Mouse (Mus musculus) skeletal muscle tissue, adult 2 months (tissue): ENCODE data around the gene Cdc34b.

Experiments used
- DNase-seq: peaks from one replicate; pipeline ENCODE4 v3.0.0-alpha.2; 2012; ENCODE audit warnings: low read depth, low spot score

Cdc34b gene

GRCm38 (mm10) chr11:94732773-94733172 lies 8.8 kb upstream of the Cdc34b start:
- DNase-seq: no peak

GRCm38 (mm10) chr11:94735746-94736145 lies 5.8 kb upstream of the Cdc34b start:
- DNase-seq: no peak

- DNase-seq: no peak
Observed at GRCm38 (mm10) chr11:94752946-94753713, 11.5 kb downstream of the Cdc34b start.

- DNase-seq: no peak
Observed at GRCm38 (mm10) chr11:94759916-94760315, 18.3 kb downstream of the Cdc34b start.

GRCm38 (mm10) chr11:94760364-94760763 lies 18.8 kb downstream of the Cdc34b start:
- DNase-seq: no peak

GRCm38 (mm10) chr11:94760799-94761198 lies 19.2 kb downstream of the Cdc34b start:
- DNase-seq: no peak

GRCm38 (mm10) chr11:94762281-94762680 lies 20.7 kb downstream of the Cdc34b start:
- no peak for DNase-seq

GRCm38 (mm10) chr11:94762775-94763174 lies 21.2 kb downstream of the Cdc34b start:
- DNase-seq: no peak

GRCm38 (mm10) chr11:94767241-94767640 lies 25.7 kb downstream of the Cdc34b start:
- no peak for DNase-seq

GRCm38 (mm10) chr11:94772363-94773055 lies 30.9 kb downstream of the Cdc34b start:
- DNase-seq: no peak

GRCm38 (mm10) chr11:94773851-94774250 lies 32.3 kb downstream of the Cdc34b start:
- no peak for DNase-seq

GRCm38 (mm10) chr11:94774887-94775497 lies 33.4 kb downstream of the Cdc34b start:
- no peak for DNase-seq

- no peak for DNase-seq
Observed at GRCm38 (mm10) chr11:94782603-94783002, 41.0 kb downstream of the Cdc34b start, which contains the start of gene Tmem92. TSS of gene Tmem92 (minus strand) at chr11:94782703.

GRCm38 (mm10) chr11:94785247-94785646 lies 43.7 kb downstream of the Cdc34b start:
- peak; percentile 3 for DNase-seq

GRCm38 (mm10) chr11:94791700-94792099 lies 50.1 kb downstream of the Cdc34b start:
- DNase-seq: no peak
